ENCODE assay signal across 19 mouse cellular contexts in genomic region chr4:59441265-59441664, GRCm38 (mm10). TPM values are rescaled to one million over a fixed set of nuclear protein-coding genes. Genes with fewer than 3 reads are reported as not detected.
DNase-seq lines count a peak whose midpoint lies in the region; ATAC-seq lines count a peak whose summit lies in the region.
"Had no signal": no experiment of that assay in that cellular context is flagged by ENCODE, and none has a peak within 500 bp of the region (broad histone marks: within the 10 kb centered on the region; RNA-seq: fewer than 3 reads in every experiment).

No protein-coding gene starts in this region.

- intact Hi-C loops in gastrocnemius, postnatal 14 days (cut with DNase I; ENCODE audit: low total_unique reads) = no loop called here

- no peak overlapping the region for H3K4me3 ChIP-seq in midbrain, embryonic 10.5 days
- H3K4me3 ChIP-seq: lung, embryonic 15.5 days; midbrain, embryonic 13.5 days had no signal

- DNase-seq in 416B (ENCODE audit: low read depth) (peak; percentile 74), A20 (ENCODE audit: low read depth, low spot score) (peak; percentile 88)
- no peak for DNase-seq in cerebellum, adult 11-12 months
- no peak for DNase-seq in midbrain, embryonic 10.5 days (ENCODE audit: low spot score)
- no peak for DNase-seq in gastrocnemius, postnatal 14 days
- DNase-seq: cerebellum, adult 8-10 months; embryo, embryonic 11 days; gastrocnemius, postnatal 10 days; kidney, adult 8-10 months; kidney, postnatal 4 days; right cerebral cortex, postnatal 14 days; thymus, postnatal 14 days had no signal

- ATAC-seq in granulocyte monocyte progenitor cell, adult 5-6 weeks (replicated peaks; ENCODE audit: poor library complexity, severe bottlenecking) = peak; percentile 40
- peak; percentile 45 for ATAC-seq in megakaryocyte, adult 5-6 weeks (ENCODE audit: poor library complexity, severe bottlenecking)
- no peak for ATAC-seq in frontal cortex, adult (ENCODE audit: low TSS enrichment)
- ATAC-seq: forebrain, embryonic 16.5 days; hindbrain, embryonic 16.5 days; midbrain, embryonic 13.5 days had no signal

- H3K4me1 ChIP-seq in midbrain, embryonic 10.5 days = peaks cover 14% of the 10 kb centered on the region

- 89% methylated on average over 1 of the region's 1 CpGs for WGBS in midbrain, embryonic 10.5 days

- H3K27ac ChIP-seq in midbrain, embryonic 10.5 days (replicated peaks) = no peak overlapping the region
- H3K27ac ChIP-seq: lung, embryonic 15.5 days; midbrain, embryonic 13.5 days had no signal

- no peaks in the 10 kb centered on the region for H3K9me3 ChIP-seq in midbrain, embryonic 10.5 days (replicated peaks)
- H3K9me3 ChIP-seq: lung, embryonic 15.5 days; midbrain, embryonic 13.5 days had no signal

- H3K27me3 ChIP-seq in midbrain, embryonic 10.5 days (ENCODE audit: low read depth, poor library complexity, severe bottlenecking) = peaks cover 47% of the 10 kb centered on the region
- H3K27me3 ChIP-seq: lung, embryonic 15.5 days had no signal

- H3K36me3 ChIP-seq in midbrain, embryonic 10.5 days = no peaks in the 10 kb centered on the region
- H3K36me3 ChIP-seq: lung, embryonic 15.5 days; midbrain, embryonic 13.5 days had no signal

RNA-seq across cellular contexts. Expression of gene Susd1, which starts 2.8 kb away (rescaled TPM):
- 63.2 and 74.8 TPM in 2 replicates for total RNA-seq in granulocyte monocyte progenitor cell, adult 5-6 weeks (2014; fragmentation: Nextera tagmentation)
- 94.4 and 95.7 TPM in 2 replicates for total RNA-seq in granulocyte monocyte progenitor cell, adult 5-6 weeks (2017)
- 16.3 and 24.0 TPM in 2 replicates for total RNA-seq in megakaryocyte, adult 5-6 weeks (2015)
- total RNA-seq in megakaryocyte, adult 5-6 weeks (2017) = 33.6 and 33.9 TPM in 2 replicates
- 1.5 and 1.8 TPM in 2 replicates for polyA plus RNA-seq in midbrain, embryonic 10.5 days (2016; fragmentation: Nextera tagmentation; extraction: Ambion mirVana)
- 1 to 10 TPM in 1 of 2 experiments, under 1 TPM in 1; 0.40 to 1.3 TPM for total RNA-seq in gastrocnemius, postnatal 14 days (2021)

Comparison
In these comparisons a context has a peak if more than half of its experiments do, and no peak if none do; other contexts are left out.
1. DNase-seq: peak in 416B (single experiment) and A20 (single experiment); none in cerebellum, adult 11-12 months (single experiment), midbrain, embryonic 10.5 days (single experiment) and gastrocnemius, postnatal 14 days (single experiment).
2. RNA of gene Susd1, which starts 2.8 kb away (total RNA-seq): 63.2 to 95.7 TPM in granulocyte monocyte progenitor cell, adult 5-6 weeks and 16.3 to 33.9 TPM in megakaryocyte, adult 5-6 weeks; 0.40 to 1.3 TPM in gastrocnemius, postnatal 14 days; every median in the first group is over 4 times any median in the second.